Mouse (Mus musculus) bone marrow macrophage, adult 2 months (primary cell): ENCODE measurements at regions not wholly inside any gene's neighbourhood (a gene's known extent, or its start where the extent isn't known, plus 50 kb on each side); places are given as distances from the start of the nearest gene placed in this dataset.

ENCODE experiments used
- H3K27ac ChIP-seq: 2 replicates; pipeline ENCODE4 v1.5.1; 2012; ENCODE audit warnings: low read depth, low read length; ENCODE audit not compliant: insufficient read depth
- H3K4me1 ChIP-seq: 2 replicates; pipeline ENCODE4 v1.6.1; 2012; ENCODE audit warnings: low read length; ENCODE audit not compliant: control insufficient read depth, insufficient read depth
- H3K4me3 ChIP-seq: 2 replicates; pipeline ENCODE4 v1.5.1; 2012; ENCODE audit warnings: mild to moderate bottlenecking, low read length, moderate library complexity; ENCODE audit not compliant: insufficient read depth
- CTCF ChIP-seq: IDR thresholded peaks from 2 replicates; pipeline ENCODE4 v1.5.1; 2012; ENCODE audit warnings: low read depth, mild to moderate bottlenecking, low read length, moderate library complexity
- POLR2A ChIP-seq: IDR thresholded peaks from 2 replicates; pipeline ENCODE4 v1.6.1; 2012; ENCODE audit warnings: mild to moderate bottlenecking, low read depth, low read length, borderline replicate concordance

- Histone ChIP-seq H3K4me1 (peaks cover 6% of the 10 kb centered on the region), H3K4me3 (no peak overlapping the region), H3K27ac (no peak overlapping the region)
- no peak for TF ChIP-seq CTCF
- TF ChIP-seq POLR2A, result no peak
These were observed 210.7 kb upstream of the Sp8 start for GRCm38 (mm10) chr12:118635456-118635855.

GRCm38 (mm10) chr12:118630373-118630772, 215.8 kb upstream of the Sp8 start:
- no peak for TF ChIP-seq CTCF
- no peak for TF ChIP-seq POLR2A
- no peak overlapping the region for H3K4me3 ChIP-seq
- no peak overlapping the region for H3K27ac ChIP-seq
- peaks cover 12% of the 10 kb centered on the region for H3K4me1 ChIP-seq

- H3K4me3 ChIP-seq, result no peak overlapping the region
- no peaks in the 10 kb centered on the region for H3K4me1 ChIP-seq
- H3K27ac ChIP-seq, result no peak overlapping the region
- TF ChIP-seq CTCF (no peak), POLR2A (no peak)
These were observed 224.2 kb upstream of the Sp8 start for GRCm38 (mm10) chr12:118621697-118622485.

GRCm38 (mm10) chr12:118620847-118621636, 225.1 kb upstream of the Sp8 start:
- no peak for TF ChIP-seq CTCF
- no peak for TF ChIP-seq POLR2A
- no peaks in the 10 kb centered on the region for H3K4me1 ChIP-seq

GRCm38 (mm10) chr12:118597015-118597414, 249.1 kb upstream of the Sp8 start:
- Histone ChIP-seq H3K27ac (no peak overlapping the region), H3K4me1 (no peaks in the 10 kb centered on the region), H3K4me3 (no peak overlapping the region)
- no peak for TF ChIP-seq CTCF
- TF ChIP-seq POLR2A, result no peak

More at GRCm38 (mm10) chr12:118620847-118621636, 225.1 kb upstream of the Sp8 start:
- no peak overlapping the region for H3K4me3 ChIP-seq
- no peak overlapping the region for H3K27ac ChIP-seq

- no peak for TF ChIP-seq POLR2A
- no peak for TF ChIP-seq CTCF
- H3K27ac ChIP-seq, result no peak overlapping the region
- H3K4me3 ChIP-seq, result no peak overlapping the region
- no peaks in the 10 kb centered on the region for H3K4me1 ChIP-seq
These were observed 251.2 kb upstream of the Sp8 start for GRCm38 (mm10) chr12:118594781-118595574.

GRCm38 (mm10) chr12:118583829-118584628, 262.1 kb upstream of the Sp8 start:
- Histone ChIP-seq H3K4me3 (no peak overlapping the region), H3K27ac (no peak overlapping the region), H3K4me1 (no peaks in the 10 kb centered on the region)
- no peak for TF ChIP-seq POLR2A
- TF ChIP-seq CTCF, result no peak

GRCm38 (mm10) chr12:118569811-118570210, 268.6 kb upstream of the Sp4 start:
- H3K4me3 ChIP-seq, result no peak overlapping the region
- no peaks in the 10 kb centered on the region for H3K4me1 ChIP-seq
- TF ChIP-seq POLR2A (no peak), CTCF (no peak)
- H3K27ac ChIP-seq, result no peak overlapping the region

- H3K4me1 ChIP-seq, result no peaks in the 10 kb centered on the region
- no peak overlapping the region for H3K27ac ChIP-seq
- TF ChIP-seq POLR2A, result no peak
These were observed 265.4 kb upstream of the Sp4 start for GRCm38 (mm10) chr12:118566681-118567080.

More at GRCm38 (mm10) chr12:118566681-118567080, 265.4 kb upstream of the Sp4 start:
- H3K4me3 ChIP-seq, result no peak overlapping the region
